Comparison of ENCODE assay signal across 8 mouse cellular contexts in genomic region chr7:109098145-109099018, GRCm38 (mm10). TPM values are rescaled to one million over a fixed set of nuclear protein-coding genes. Genes with fewer than 3 reads are reported as not detected.
DNase-seq lines count a peak whose midpoint lies in the region; ATAC-seq and TF ChIP-seq lines count a peak whose summit lies in the region.
"Had no signal": no experiment of that assay in that cellular context is flagged by ENCODE, and none has a peak within 500 bp of the region (broad histone marks: within the 10 kb centered on the region; RNA-seq: fewer than 3 reads in every experiment).

No protein-coding gene starts in this region.

- no peaks in the 10 kb centered on the region for H3K36me3 ChIP-seq in forebrain, embryonic 11.5 days (ENCODE audit: control insufficient read depth, insufficient read depth, low read length)
- no peaks in the 10 kb centered on the region for H3K36me3 ChIP-seq in stomach, postnatal 0 days (ENCODE audit: control insufficient read depth, insufficient read depth, low read length)

- H3K27ac ChIP-seq in forebrain, embryonic 11.5 days (ENCODE audit: low read depth, low read length) = no peak overlapping the region
- no peak overlapping the region for H3K27ac ChIP-seq in stomach, postnatal 0 days (replicated peaks)

- no peak overlapping the region for H3K4me3 ChIP-seq in forebrain, embryonic 11.5 days (ENCODE audit: low read depth, low read length)
- no peak overlapping the region for H3K4me3 ChIP-seq in stomach, postnatal 0 days (ENCODE audit: low read depth, low read length)
- H3K4me3 ChIP-seq: myocyte had no signal

- H3K4me2 ChIP-seq in forebrain, embryonic 11.5 days (ENCODE audit: low read depth, low read length, severe bottlenecking) = no peak overlapping the region
- H3K4me2 ChIP-seq in stomach, postnatal 0 days (replicated peaks; ENCODE audit: low read depth) = no peak overlapping the region

- no peaks in the 10 kb centered on the region for H3K9me3 ChIP-seq in forebrain, embryonic 11.5 days (ENCODE audit: control insufficient read depth, low read length)
- no peaks in the 10 kb centered on the region for H3K9me3 ChIP-seq in stomach, postnatal 0 days (ENCODE audit: control insufficient read depth, low read length)

- 28% methylated on average over 6 of the region's 6 CpGs for WGBS in forebrain, embryonic 11.5 days
- 38% methylated on average over 6 of the region's 6 CpGs for WGBS in stomach, postnatal 0 days

- no peak for TF ChIP-seq EP300 in stomach, postnatal 0 days (optimal IDR thresholded peaks at IDR 0.05)

- TF ChIP-seq CTCF in stomach, postnatal 0 days (IDR thresholded peaks at IDR 0.05; ENCODE audit: low read depth) = peak; percentile 76

- H3K9ac ChIP-seq in forebrain, embryonic 11.5 days (ENCODE audit: low read length) = no peak overlapping the region
- no peak overlapping the region for H3K9ac ChIP-seq in stomach, postnatal 0 days (ENCODE audit: low read length)

- DNase-seq in urinary bladder, postnatal 36 days (ENCODE audit: low spot score in 2 of 2) = peak; percentile 10 to 15
- no peak for DNase-seq in urinary bladder, postnatal 10 days (ENCODE audit: low spot score)
- DNase-seq in c-Kit-positive CD71-negative TER-119-negative erythroid progenitor cells, embryonic 14.5 days (ENCODE audit: low read depth) = peak; percentile 26
- DNase-seq in forebrain, embryonic 11.5 days (ENCODE audit: low spot score) = peak; percentile 75
- DNase-seq in induced T-regulatory cell, adult 2 months (ENCODE audit: low read depth) = peak; percentile 3
- DNase-seq in stomach, postnatal 0 days (ENCODE audit: low spot score) = no peak

- peaks cover 2% of the 10 kb centered on the region; the same call in 1 of the 2 replicates for H3K4me1 ChIP-seq in forebrain, embryonic 11.5 days (replicated peaks; ENCODE audit: control insufficient read depth, insufficient read depth, low read length)
- H3K4me1 ChIP-seq in stomach, postnatal 0 days (replicated peaks; ENCODE audit: control insufficient read depth, insufficient read depth) = no peaks in the 10 kb centered on the region

- no peaks in the 10 kb centered on the region for H3K27me3 ChIP-seq in forebrain, embryonic 11.5 days (ENCODE audit: control insufficient read depth, insufficient read depth, low read length)
- H3K27me3 ChIP-seq in stomach, postnatal 0 days (ENCODE audit: control insufficient read depth, insufficient read depth, low read length) = no peaks in the 10 kb centered on the region

- peak; percentile 60 for ATAC-seq in forebrain, embryonic 11.5 days (replicated peaks; ENCODE audit: low FRiP score)
- ATAC-seq in megakaryocyte, adult 5-6 weeks (ENCODE audit: poor library complexity, severe bottlenecking) = peak; percentile 55
- ATAC-seq in stomach, postnatal 0 days (ENCODE audit: low FRiP score, low TSS enrichment) = no peak

RNA-seq across cellular contexts. Expression of gene Ric3, which starts 15.3 kb away (rescaled TPM):
- 16.1 and 18.2 TPM in 2 replicates for polyA plus RNA-seq in forebrain, embryonic 11.5 days (2014; fragmentation: Nextera tagmentation; extraction: Ambion mirVana)
- total RNA-seq in megakaryocyte, adult 5-6 weeks (2015) = 0.05 TPM in 1 of 2 replicates, not detected in the other
- 0.08 and 0.33 TPM in 2 replicates for total RNA-seq in megakaryocyte, adult 5-6 weeks (2017)
- polyA plus RNA-seq in stomach, postnatal 0 days (2015; fragmentation: Nextera tagmentation; extraction: Ambion mirVana) = 0.93 and 1.1 TPM in 2 replicates
- polyA plus RNA-seq: myocyte had no signal

Comparison
In these comparisons a context has a peak if more than half of its experiments do, and no peak if none do; other contexts are left out.
1. DNase-seq: peak in urinary bladder, postnatal 36 days (2 of 2), c-Kit-positive CD71-negative TER-119-negative erythroid progenitor cells, embryonic 14.5 days (single experiment), forebrain, embryonic 11.5 days (single experiment) and induced T-regulatory cell, adult 2 months (single experiment); none in urinary bladder, postnatal 10 days (single experiment) and stomach, postnatal 0 days (single experiment).